Mouse (Mus musculus): Measurements from ENCODE around the gene Prkag2.
A peak's percentile ranks its signal among the peaks of the same experiment; 100 is the strongest.

Gene Prkag2

GRCm38 (mm10) chr5:24916511-24916910 is 183.9 kb downstream of the Prkag2 start:
- no peak for DNase-seq (ENCODE audit: extremely low spot score)

GRCm38 (mm10) chr5:24915119-24915518 is 185.3 kb downstream of the Prkag2 start:
- no peak for DNase-seq (ENCODE audit: extremely low spot score)

GRCm38 (mm10) chr5:24913656-24914055 is 186.8 kb downstream of the Prkag2 start:
- no peak for DNase-seq (ENCODE audit: extremely low spot score)

- DNase-seq (ENCODE audit: extremely low spot score), result peak; percentile 46
These were observed 191.4 kb downstream of the Prkag2 start for GRCm38 (mm10) chr5:24908820-24909716.

- peak; percentile 92 for DNase-seq (ENCODE audit: extremely low spot score)
These were observed 192.2 kb downstream of the Prkag2 start for GRCm38 (mm10) chr5:24908141-24908819.

GRCm38 (mm10) chr5:24907737-24908136 is 192.7 kb downstream of the Prkag2 start:
- DNase-seq (ENCODE audit: extremely low spot score), result no peak

GRCm38 (mm10) chr5:24906844-24907243 is 193.6 kb downstream of the Prkag2 start:
- DNase-seq (ENCODE audit: extremely low spot score), result no peak

GRCm38 (mm10) chr5:24904941-24905340 is 195.5 kb downstream of the Prkag2 start:
- DNase-seq (ENCODE audit: extremely low spot score), result no peak

- DNase-seq (ENCODE audit: extremely low spot score), result no peak
These were observed 196.0 kb downstream of the Prkag2 start for GRCm38 (mm10) chr5:24904423-24904822.

- no peak for DNase-seq (ENCODE audit: extremely low spot score)
These were observed 196.4 kb downstream of the Prkag2 start for GRCm38 (mm10) chr5:24904001-24904400.

- DNase-seq (ENCODE audit: extremely low spot score), result peak; percentile 47
These were observed 197.6 kb downstream of the Prkag2 start for GRCm38 (mm10) chr5:24902835-24903234.

GRCm38 (mm10) chr5:24895606-24896005 is 204.8 kb downstream of the Prkag2 start:
- no peak for DNase-seq (ENCODE audit: extremely low spot score)

- no peak for DNase-seq (ENCODE audit: extremely low spot score)
These were observed 205.6 kb downstream of the Prkag2 start for GRCm38 (mm10) chr5:24894814-24895213.

- no peak for DNase-seq (ENCODE audit: extremely low spot score)
These were observed 208.0 kb downstream of the Prkag2 start for GRCm38 (mm10) chr5:24892461-24892860.

GRCm38 (mm10) chr5:24889860-24890259 is 210.6 kb downstream of the Prkag2 start:
- DNase-seq (ENCODE audit: extremely low spot score), result no peak

- no peak for DNase-seq (ENCODE audit: extremely low spot score)
These were observed 211.4 kb downstream of the Prkag2 start for GRCm38 (mm10) chr5:24888874-24889591.

- no peak for DNase-seq (ENCODE audit: extremely low spot score)
These were observed 213.2 kb downstream of the Prkag2 start for GRCm38 (mm10) chr5:24887271-24887670.

- no peak for DNase-seq (ENCODE audit: extremely low spot score)
These were observed 221.7 kb downstream of the Prkag2 start for GRCm38 (mm10) chr5:24878713-24879112.

GRCm38 (mm10) chr5:24877836-24878624 is 222.4 kb downstream of the Prkag2 start:
- no peak for DNase-seq (ENCODE audit: extremely low spot score)

- no peak for DNase-seq (ENCODE audit: extremely low spot score)
These were observed 223.8 kb downstream of the Prkag2 start for GRCm38 (mm10) chr5:24876653-24877052.

GRCm38 (mm10) chr5:24874111-24874510 is 226.3 kb downstream of the Prkag2 start:
- DNase-seq (ENCODE audit: extremely low spot score), result no peak

Data from embryo, embryonic 9.5 days (tissue).